Mouse (Mus musculus): ENCODE data around the gene Tmem131l. TPM values are rescaled to one million over a fixed set of nuclear protein-coding genes. Genes with fewer than 3 reads are reported as not detected.
"Not testable (repeated sequence)": the region's sequence is repeated elsewhere in the genome, so short reads cannot be mapped to it uniquely, and the experiment has no call there.

The Tmem131l gene
- polyA plus RNA-seq, 1 experiment, result 484 TPM

GRCm38 (mm10) chr3:83878801-83879200 lies 161.2 kb downstream of the Tmem131l start:
- 85% methylated on average over 4 of the region's 4 CpGs for WGBS
- TF ChIP-seq POLR2A (IDR thresholded peaks at IDR 0.05; ENCODE audit: borderline replicate concordance, control insufficient read depth, low read depth, low read length) (no peak), CTCF (IDR thresholded peaks at IDR 0.05; ENCODE audit: control insufficient read depth, insufficient read depth, low read length) (no peak)
- Histone ChIP-seq H3K4me3 (replicated peaks; ENCODE audit: control insufficient read depth, low read depth, low read length) (no peak overlapping the region), H3K4me1 (ENCODE audit: control insufficient read depth, insufficient read depth, low read length) (peaks cover 1% of the 10 kb centered on the region; the same call in 1 of the 2 replicates), H3K27ac (ENCODE audit: control insufficient read depth, insufficient read depth, low read depth, low read length, poor library complexity) (no peak overlapping the region)

GRCm38 (mm10) chr3:83876299-83876698 lies 163.7 kb downstream of the Tmem131l start:
- no peak overlapping the region for H3K4me3 ChIP-seq (replicated peaks; ENCODE audit: control insufficient read depth, low read depth, low read length)
- no peak overlapping the region for H3K27ac ChIP-seq (ENCODE audit: control insufficient read depth, insufficient read depth, low read depth, low read length, poor library complexity)
- 77% methylated on average over 4 of the region's 4 CpGs for WGBS
- TF ChIP-seq CTCF (IDR thresholded peaks at IDR 0.05; ENCODE audit: control insufficient read depth, insufficient read depth, low read length), result no peak
- no peak for TF ChIP-seq POLR2A (IDR thresholded peaks at IDR 0.05; ENCODE audit: borderline replicate concordance, control insufficient read depth, low read depth, low read length)
- H3K4me1 ChIP-seq (ENCODE audit: control insufficient read depth, insufficient read depth, low read length), result peaks cover 1% of the 10 kb centered on the region; the same call in 1 of the 2 replicates

GRCm38 (mm10) chr3:83875078-83875477 lies 164.9 kb downstream of the Tmem131l start:
- WGBS, result 48% methylated on average over 2 of the region's 2 CpGs

GRCm38 (mm10) chr3:83872853-83873252 lies 167.1 kb downstream of the Tmem131l start:
- WGBS, result 72% methylated on average over 2 of the region's 2 CpGs

More at GRCm38 (mm10) chr3:83875078-83875477, 164.9 kb downstream of the Tmem131l start:
- not testable (repeated sequence) for H3K4me3 ChIP-seq (replicated peaks; ENCODE audit: control insufficient read depth, low read depth, low read length); H3K27ac ChIP-seq (ENCODE audit: control insufficient read depth, insufficient read depth, low read depth, low read length, poor library complexity); H3K4me1 ChIP-seq (ENCODE audit: control insufficient read depth, insufficient read depth, low read length)

GRCm38 (mm10) chr3:83871962-83872361 lies 168.0 kb downstream of the Tmem131l start:
- H3K27ac ChIP-seq (ENCODE audit: control insufficient read depth, insufficient read depth, low read depth, low read length, poor library complexity); H3K4me3 ChIP-seq (replicated peaks; ENCODE audit: control insufficient read depth, low read depth, low read length); H3K4me1 ChIP-seq (ENCODE audit: control insufficient read depth, insufficient read depth, low read length): not testable (repeated sequence)
- WGBS, result 88% methylated on average over 4 of the region's 4 CpGs

More at GRCm38 (mm10) chr3:83872853-83873252, 167.1 kb downstream of the Tmem131l start:
- not testable (repeated sequence) for H3K27ac ChIP-seq (ENCODE audit: control insufficient read depth, insufficient read depth, low read depth, low read length, poor library complexity); H3K4me1 ChIP-seq (ENCODE audit: control insufficient read depth, insufficient read depth, low read length); H3K4me3 ChIP-seq (replicated peaks; ENCODE audit: control insufficient read depth, low read depth, low read length)

GRCm38 (mm10) chr3:83871559-83871958 lies 168.4 kb downstream of the Tmem131l start:
- H3K4me3 ChIP-seq (replicated peaks; ENCODE audit: control insufficient read depth, low read depth, low read length); H3K4me1 ChIP-seq (ENCODE audit: control insufficient read depth, insufficient read depth, low read length); H3K27ac ChIP-seq (ENCODE audit: control insufficient read depth, insufficient read depth, low read depth, low read length, poor library complexity): not testable (repeated sequence)
- WGBS, result 86% methylated on average over 7 of the region's 7 CpGs

GRCm38 (mm10) chr3:83869776-83870175 lies 170.2 kb downstream of the Tmem131l start:
- Histone ChIP-seq H3K27ac (ENCODE audit: control insufficient read depth, insufficient read depth, low read depth, low read length, poor library complexity) (no peak overlapping the region), H3K4me3 (replicated peaks; ENCODE audit: control insufficient read depth, low read depth, low read length) (no peak overlapping the region), H3K4me1 (ENCODE audit: control insufficient read depth, insufficient read depth, low read length) (no peaks in the 10 kb centered on the region; the same call in 1 of the 2 replicates)
- 95% methylated on average over 2 of the region's 2 CpGs for WGBS
- no peak for TF ChIP-seq POLR2A (IDR thresholded peaks at IDR 0.05; ENCODE audit: borderline replicate concordance, control insufficient read depth, low read depth, low read length)
- no peak for TF ChIP-seq CTCF (IDR thresholded peaks at IDR 0.05; ENCODE audit: control insufficient read depth, insufficient read depth, low read length)

- not testable (repeated sequence) for H3K4me3 ChIP-seq (replicated peaks; ENCODE audit: control insufficient read depth, low read depth, low read length); H3K27ac ChIP-seq (ENCODE audit: control insufficient read depth, insufficient read depth, low read depth, low read length, poor library complexity); H3K4me1 ChIP-seq (ENCODE audit: control insufficient read depth, insufficient read depth, low read length)
These were observed 172.9 kb downstream of the Tmem131l start for GRCm38 (mm10) chr3:83867026-83867425.

- Histone ChIP-seq H3K27ac (ENCODE audit: control insufficient read depth, insufficient read depth, low read depth, low read length, poor library complexity) (no peak overlapping the region), H3K4me3 (replicated peaks; ENCODE audit: control insufficient read depth, low read depth, low read length) (no peak overlapping the region), H3K4me1 (ENCODE audit: control insufficient read depth, insufficient read depth, low read length) (peaks cover under 1% of the 10 kb centered on the region; the same call in 1 of the 2 replicates)
- TF ChIP-seq POLR2A (IDR thresholded peaks at IDR 0.05; ENCODE audit: borderline replicate concordance, control insufficient read depth, low read depth, low read length) (no peak), CTCF (IDR thresholded peaks at IDR 0.05; ENCODE audit: control insufficient read depth, insufficient read depth, low read length) (no peak)
- WGBS, result 71% methylated on average over 2 of the region's 2 CpGs
These were observed 174.8 kb downstream of the Tmem131l start for GRCm38 (mm10) chr3:83865216-83865615.

GRCm38 (mm10) chr3:83864064-83864548 lies 175.9 kb downstream of the Tmem131l start:
- no peak for TF ChIP-seq CTCF (IDR thresholded peaks at IDR 0.05; ENCODE audit: control insufficient read depth, insufficient read depth, low read length)
- no peak for TF ChIP-seq POLR2A (IDR thresholded peaks at IDR 0.05; ENCODE audit: borderline replicate concordance, control insufficient read depth, low read depth, low read length)
- H3K27ac ChIP-seq (ENCODE audit: control insufficient read depth, insufficient read depth, low read depth, low read length, poor library complexity), result no peak overlapping the region
- H3K4me3 ChIP-seq (replicated peaks; ENCODE audit: control insufficient read depth, low read depth, low read length), result no peak overlapping the region
- peaks cover 1% of the 10 kb centered on the region; the same call in 1 of the 2 replicates for H3K4me1 ChIP-seq (ENCODE audit: control insufficient read depth, insufficient read depth, low read length)
- 82% methylated on average over 9 of the region's 9 CpGs for whole genome bisulfite sequencing
